Mouse (Mus musculus) adrenal gland, adult 10 weeks (tissue): ENCODE data around the gene Tmem213. TPM values are rescaled to one million over a fixed set of nuclear protein-coding genes. Genes with fewer than 3 reads are reported as not detected.

Source experiments
- polyA plus RNA-seq: library from polyadenylated mRNA; stranded (reverse); fragments of 350-450 nt; fragmentation: Illumina TruSeq; extraction: RNeasy Lipid Tissue Mini Kit (QIAGEN cat#74804); gene quantifications from one replicate; pipeline ENCODE4 v1.2.3, GENCODE M21; 2014; ENCODE audit warnings: low read depth, low replicate concordance

Gene Tmem213
- not detected for polyA plus RNA-seq

DNA sequence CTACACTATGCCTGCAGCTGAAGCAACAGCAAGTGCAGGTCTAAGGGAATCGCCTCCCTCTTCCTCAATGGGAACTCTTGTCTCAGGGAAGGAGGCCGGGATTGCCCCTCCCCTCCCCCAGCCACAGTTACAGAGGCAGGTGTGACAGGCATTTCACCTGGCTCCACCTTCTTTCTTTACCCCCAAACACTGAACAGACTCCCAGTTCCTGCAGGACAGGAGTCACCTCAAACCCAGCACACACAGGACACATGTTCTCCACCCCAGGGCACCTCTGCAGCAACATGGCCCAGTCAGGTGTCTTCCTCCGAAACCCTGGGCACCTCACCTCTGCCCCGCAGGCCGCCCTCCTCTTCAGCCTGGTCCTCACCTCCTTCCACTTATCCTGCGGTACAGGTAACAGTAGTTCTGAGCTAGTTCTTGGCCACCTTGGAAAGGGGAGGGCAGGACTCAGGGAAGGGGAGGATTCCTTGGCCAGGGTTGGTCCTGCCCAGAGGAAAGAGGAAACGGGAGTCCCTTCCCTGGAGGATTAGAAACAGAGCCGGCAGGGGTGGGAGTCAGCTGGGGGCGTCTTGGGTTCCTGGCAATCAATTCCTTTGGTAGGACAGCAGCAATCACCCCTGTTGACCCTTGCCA, at the start of gene Tmem213:
Tmem213 (plus strand) TSS at position 96 of the 636 bp plus-strand sequence.

DNA sequence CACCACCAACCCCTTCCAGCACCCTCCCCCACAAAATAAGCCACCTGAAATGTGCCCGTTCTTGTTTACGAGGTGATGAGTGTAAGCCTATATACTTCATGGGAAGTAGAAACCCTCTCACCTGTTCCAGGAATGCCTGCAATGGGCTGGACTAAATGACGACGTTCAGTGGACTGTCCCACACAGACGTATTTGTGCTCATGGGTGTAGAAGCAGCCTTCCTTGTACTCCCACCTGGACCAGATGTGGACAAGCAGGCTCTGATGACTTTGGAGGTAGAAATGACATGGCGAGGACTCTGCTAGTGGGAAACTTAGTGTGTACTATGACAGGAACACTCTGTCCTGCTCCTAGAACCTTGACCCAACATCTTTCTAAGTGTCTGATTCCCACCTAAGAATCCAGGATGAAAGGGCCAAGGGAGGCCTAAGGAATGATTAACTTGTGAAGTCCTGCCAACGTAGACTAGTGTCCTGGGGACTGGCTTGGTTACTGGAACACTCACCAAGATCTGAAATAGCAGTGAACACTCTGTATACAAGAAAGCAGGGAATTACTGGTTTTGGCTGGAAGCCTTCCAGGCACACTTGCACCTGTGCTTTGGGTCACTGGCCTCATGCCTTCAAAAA, 15.3 kb downstream of the Tmem213 start, which contains the start of gene Atp6v0a4:
Atp6v0a4 (minus strand) TSS at position 380 of the 629 bp plus-strand sequence.

Other genes with a start within 250 kb of the Tmem213 start
- gene Trim24, start 238.4 kb upstream of the Tmem213 start, polyA plus RNA-seq, result 58.6 TPM
- 0.87 TPM for gene Svopl, start 62.3 kb upstream of the Tmem213 start, polyA plus RNA-seq
- not detected for gene Atp6v0a4, start 15.3 kb downstream of the Tmem213 start, polyA plus RNA-seq
- gene D630045J12Rik, start 144.8 kb downstream of the Tmem213 start, polyA plus RNA-seq, result 2.9 TPM
- 6.4 TPM for gene Zc3hav1l, start 190.0 kb downstream of the Tmem213 start, polyA plus RNA-seq
- 105 TPM for gene Zc3hav1, start 245.3 kb downstream of the Tmem213 start, polyA plus RNA-seq